Mouse (Mus musculus) T-helper 17 cell (primary cell): Measurements from ENCODE around the gene Wdr95.

ENCODE experiments used
- in situ Hi-C, 2 experiments: fragments of 300-600 bp; cut with MboI, MseI; formaldehyde crosslinking; loops; 1 replicate in 1 of 2; 2 replicates in 1 of 2; pipeline ENCODE4 v1.15.1; 2025; ENCODE audit warnings: high pct_unique_total_duplicates in 2 of 2

The Wdr95 gene

GRCm38 (mm10) chr5:149514890-149515289, 13.6 kb upstream of the Wdr95 start:
- in situ Hi-C loops: no loop called here

GRCm38 (mm10) chr5:149517116-149517515, 11.4 kb upstream of the Wdr95 start:
- in situ Hi-C loops: no loop called here

- in situ Hi-C loops: loop anchor here in 1 of 2 experiments (10.0 kb wide), 2 partner anchors 276 to 1074 kb away; partner anchors contain the start of gene N4bp2l1
Measured at GRCm38 (mm10) chr5:149520806-149521205, 7.7 kb upstream of the Wdr95 start.

- in situ Hi-C loops: loop anchor here in 1 of 2 experiments (10.0 kb wide), 2 partner anchors 279 to 1071 kb away; partner anchors contain the start of gene N4bp2l1
Measured at GRCm38 (mm10) chr5:149523856-149524241, 4.6 kb upstream of the Wdr95 start.

- in situ Hi-C loops: loop anchor here in 1 of 2 experiments (10.0 kb wide), 2 partner anchors 280 to 1070 kb away; partner anchors contain the start of gene N4bp2l1
Measured at GRCm38 (mm10) chr5:149524242-149524858, 4.1 kb upstream of the Wdr95 start.

- in situ Hi-C loops: loop anchor here in 1 of 2 experiments (10.0 kb wide), 2 partner anchors 280 to 1070 kb away; partner anchors contain the start of gene N4bp2l1
Measured at GRCm38 (mm10) chr5:149525055-149525785, 3.3 kb upstream of the Wdr95 start.

- in situ Hi-C loops: loop anchor here in 1 of 2 experiments (10.0 kb wide), 2 partner anchors 282 to 1068 kb away; partner anchors contain the start of gene N4bp2l1
Measured at GRCm38 (mm10) chr5:149526467-149526951, 2.0 kb upstream of the Wdr95 start.

- in situ Hi-C loops: loop anchor here in 1 of 2 experiments (10.0 kb wide), 2 partner anchors 282 to 1068 kb away; partner anchors contain the start of gene N4bp2l1
Measured at GRCm38 (mm10) chr5:149527292-149527691, 1.2 kb upstream of the Wdr95 start.

- in situ Hi-C loops: no loop called here
Measured at GRCm38 (mm10) chr5:149533847-149534246, 5.4 kb downstream of the Wdr95 start.

GRCm38 (mm10) chr5:149536005-149536404, 7.5 kb downstream of the Wdr95 start:
- in situ Hi-C loops: no loop called here

- in situ Hi-C loops: no loop called here
Measured at GRCm38 (mm10) chr5:149537796-149538511, 9.5 kb downstream of the Wdr95 start.

GRCm38 (mm10) chr5:149538531-149538930, 10.1 kb downstream of the Wdr95 start:
- in situ Hi-C loops: no loop called here

GRCm38 (mm10) chr5:149539051-149539450, 10.6 kb downstream of the Wdr95 start:
- in situ Hi-C loops: no loop called here

- in situ Hi-C loops: no loop called here
Measured at GRCm38 (mm10) chr5:149551179-149551578, 22.7 kb downstream of the Wdr95 start.

GRCm38 (mm10) chr5:149552742-149553141, 24.3 kb downstream of the Wdr95 start:
- in situ Hi-C loops: no loop called here

- in situ Hi-C loops: no loop called here
Measured at GRCm38 (mm10) chr5:149553373-149553772, 24.9 kb downstream of the Wdr95 start.

- in situ Hi-C loops: no loop called here
Measured at GRCm38 (mm10) chr5:149554397-149554796, 25.9 kb downstream of the Wdr95 start.

GRCm38 (mm10) chr5:149560903-149561588, 32.6 kb downstream of the Wdr95 start:
- in situ Hi-C loops: no loop called here

GRCm38 (mm10) chr5:149566026-149566425, 37.5 kb downstream of the Wdr95 start:
- in situ Hi-C loops: no loop called here

- in situ Hi-C loops: no loop called here
Measured at GRCm38 (mm10) chr5:149566957-149567356, 38.5 kb downstream of the Wdr95 start.

GRCm38 (mm10) chr5:149568993-149569392, 40.5 kb downstream of the Wdr95 start:
- in situ Hi-C loops: no loop called here
